Mouse (Mus musculus) gastrocnemius, adult 8-10 months (tissue): Measurements from ENCODE around the gene Rpl36a-ps1. TPM values are rescaled to one million over a fixed set of nuclear protein-coding genes. Genes with fewer than 3 reads are reported as not detected.

ENCODE experiments used
- DNase-seq, 2 experiments: peaks; one replicate each; pipeline ENCODE4 v3.0.0; 2022; ENCODE audit warnings: low spot score in 2 of 2
- total RNA-seq, 4 experiments: library from RNA; stranded (reverse); gene quantifications; 2 replicates each; pipeline ENCODE4 v1.2.4; 2022

Gene Rpl36a-ps1
- total RNA-seq, 4 experiments from 2014 or later: not detected

DNA sequence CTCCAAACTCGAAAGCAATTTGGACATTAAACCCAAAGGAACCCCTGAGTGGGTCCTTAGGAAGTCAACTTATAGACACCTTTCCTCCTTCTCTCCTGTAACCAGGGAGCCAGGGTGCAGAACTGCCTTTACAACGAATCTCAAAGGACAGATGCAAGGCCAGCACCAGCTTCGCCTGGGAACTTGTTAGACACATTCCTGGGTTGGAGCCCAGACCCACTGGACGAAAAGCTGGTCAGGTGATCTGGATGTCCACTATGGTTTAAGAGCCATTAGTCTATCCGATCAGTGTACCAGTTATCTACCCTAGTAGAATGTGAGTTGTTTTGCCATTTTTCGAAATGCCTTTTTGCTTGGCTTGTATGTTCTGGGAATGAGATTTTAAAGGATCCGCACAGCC, 41.7 kb downstream of the Rpl36a-ps1 start:
- no peak for DNase-seq

GRCm38 (mm10) chr14:98951626-98952290, 42.4 kb downstream of the Rpl36a-ps1 start:
- no peak for DNase-seq

Other genes starting within 250 kb of the Rpl36a-ps1 start
- gene Mzt1, start 51.8 kb upstream of the Rpl36a-ps1 start, total RNA-seq: 10 to 100 TPM; 38.3 to 48.0 (median 38.5) TPM
- gene Bora, start 51.9 kb upstream of the Rpl36a-ps1 start, total RNA-seq: 1 to 10 TPM in 1 of 4 experiments, under 1 TPM in 3; 0.51 to 1.0 (median 0.73) TPM
- 1 to 10 TPM; 4.8 to 8.4 (median 7.7) TPM for gene Pibf1, start 105.1 kb upstream of the Rpl36a-ps1 start, total RNA-seq
- gene Dis3, start 105.5 kb upstream of the Rpl36a-ps1 start, total RNA-seq: 1 to 10 TPM; 7.9 to 9.2 (median 8.5) TPM